Mouse (Mus musculus): ENCODE measurements around the gene Qk. TPM values are rescaled to one million over a fixed set of nuclear protein-coding genes. Genes with fewer than 3 reads are reported as not detected.

Qk gene
- total RNA-seq (2021): 100 to 1,000 TPM; 357 to 388 TPM

DNA sequence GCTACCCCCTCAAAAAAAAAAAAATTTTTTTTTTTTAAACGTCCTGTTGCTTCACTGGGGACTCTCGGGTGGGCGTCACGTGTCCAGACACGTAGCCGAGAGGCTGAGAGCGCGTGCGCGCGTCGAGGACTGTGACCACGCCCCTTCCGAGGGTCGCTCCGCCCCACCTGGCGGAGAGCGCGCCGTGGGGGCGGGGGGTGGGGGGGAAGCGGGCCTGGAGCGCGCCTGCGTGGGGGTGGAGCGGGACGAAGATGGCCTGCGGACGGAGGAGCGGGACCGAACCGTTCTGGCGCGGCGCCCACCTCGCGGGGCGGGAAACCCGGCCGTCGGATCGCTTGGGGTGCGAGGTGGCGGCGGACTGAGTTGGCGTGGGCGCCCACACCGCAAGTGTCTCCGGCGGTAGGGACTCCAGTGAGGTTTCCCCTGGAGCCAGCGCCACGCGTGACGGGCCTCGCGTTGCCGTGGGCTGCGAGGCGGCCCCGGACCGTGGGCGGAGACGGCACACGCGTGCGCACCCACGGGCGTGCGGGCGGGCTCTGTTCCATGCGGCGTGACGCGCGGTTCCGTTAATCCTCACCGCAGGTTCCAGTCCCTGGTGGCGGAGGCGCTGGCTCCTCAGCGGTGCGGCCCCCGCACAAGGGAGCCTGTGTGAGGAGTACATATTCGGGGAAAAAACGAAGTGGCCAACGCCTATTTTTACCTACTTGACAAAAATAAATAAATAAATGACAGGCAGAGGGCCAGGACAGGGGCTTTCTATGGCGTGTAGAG, at the start of gene Qk:
Gene Qk (minus strand): TSS at position 170 of the 771 bp plus-strand sequence.
- DNase-seq (ENCODE audit: low spot score in 2 of 2): peak; percentile 94 to 95
- intact Hi-C loops (cut with DNase I): loop anchor here (5.0 to 10.0 kb wide), 11 partner anchors 72 to 1655 kb away; no protein-coding TSS in a partner anchor

DNA sequence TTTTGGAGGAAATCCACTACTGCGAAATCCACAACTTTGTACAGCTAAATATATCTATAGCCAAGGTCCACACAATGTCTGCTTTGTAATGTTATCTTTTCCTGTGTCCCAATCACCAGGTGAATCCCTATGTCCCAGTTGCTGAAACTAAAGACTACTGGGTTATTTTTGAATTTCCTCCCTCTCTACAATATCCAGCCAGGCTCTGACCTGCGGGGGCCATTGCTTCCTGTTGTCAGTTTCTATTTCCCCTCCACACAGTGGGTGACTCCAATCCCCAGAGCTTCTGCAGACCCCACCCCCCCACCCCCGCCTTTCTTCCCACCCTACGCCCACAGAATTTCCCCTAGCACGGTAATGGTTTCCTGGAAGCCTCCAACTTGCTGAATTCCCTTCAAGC, 47.4 kb upstream of the Qk start:
- intact Hi-C loops (cut with DNase I): no loop called here

DNA sequence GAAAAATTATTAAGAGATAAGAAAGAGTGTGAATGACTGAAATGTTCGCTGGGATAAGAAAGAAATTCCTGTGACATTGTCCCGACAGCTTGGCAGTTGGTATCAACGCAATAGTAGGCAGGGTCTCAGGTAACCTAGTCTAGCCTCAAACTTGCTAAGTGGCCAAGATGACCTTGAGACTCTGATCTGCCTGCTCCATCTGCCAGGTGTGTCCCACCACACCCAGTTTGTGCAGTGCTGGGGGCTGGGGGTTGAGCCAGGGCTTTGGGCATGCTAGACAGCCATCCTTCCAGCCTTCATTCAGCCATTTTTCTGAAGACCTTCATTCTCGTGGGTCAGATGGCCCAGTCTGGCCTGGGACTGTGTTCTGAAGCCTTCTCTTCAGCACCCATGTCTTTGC, 46.9 kb upstream of the Qk start:
- intact Hi-C loops (cut with DNase I): no loop called here
- no peak for DNase-seq (ENCODE audit: low spot score in 2 of 2)

More for the DNA sequence above, 47.4 kb upstream of the Qk start:
- DNase-seq (ENCODE audit: low spot score in 2 of 2): no peak

DNA sequence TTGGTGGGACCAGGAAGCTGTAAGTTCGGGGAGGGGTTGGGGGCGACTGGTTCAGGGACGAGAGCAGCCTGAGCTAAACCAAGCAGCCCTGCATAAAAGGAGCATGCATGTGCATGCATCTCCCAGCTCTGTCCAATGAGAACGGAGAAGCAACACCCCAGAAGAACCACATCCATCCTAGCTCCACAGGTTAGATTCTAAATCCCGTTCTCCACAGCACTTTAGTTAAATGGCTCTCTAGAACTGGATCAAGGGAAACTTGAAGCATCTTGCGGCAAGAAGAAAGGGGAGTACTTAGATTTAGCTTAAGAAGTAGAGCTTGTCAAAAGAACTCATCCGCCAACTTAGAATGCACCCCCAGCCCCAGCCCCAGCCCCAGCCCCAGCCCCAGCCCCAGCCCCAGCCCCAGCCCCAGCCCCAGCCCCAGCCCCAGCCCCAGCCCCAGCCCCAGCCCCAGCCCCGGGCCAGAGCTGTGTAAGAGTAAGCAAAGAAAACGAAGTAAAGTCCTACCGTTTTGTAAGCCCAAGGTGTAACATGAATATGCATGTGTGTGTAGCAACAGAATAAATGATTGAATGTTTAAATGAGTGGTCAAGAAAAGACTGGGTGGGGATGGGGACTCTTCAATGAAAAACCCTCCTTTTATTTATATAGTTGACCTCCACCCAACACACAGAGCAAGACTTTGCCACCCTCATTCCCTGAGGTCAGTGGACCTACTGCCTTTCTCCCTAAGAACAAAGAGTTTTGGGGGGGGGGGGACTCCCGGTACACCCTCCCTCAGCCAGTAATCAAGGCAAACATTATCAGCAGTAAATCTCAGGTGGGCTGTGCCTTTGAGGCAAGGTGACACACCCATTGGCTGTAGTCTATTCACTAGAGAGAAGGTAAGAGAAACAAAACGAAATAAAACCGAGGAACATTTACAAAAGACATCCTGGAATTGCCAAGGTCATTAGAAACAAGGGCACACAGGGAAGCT, 46.1 kb upstream of the Qk start:
- DNase-seq (ENCODE audit: low spot score in 2 of 2): no peak
- intact Hi-C loops (cut with DNase I): no loop called here

DNA sequence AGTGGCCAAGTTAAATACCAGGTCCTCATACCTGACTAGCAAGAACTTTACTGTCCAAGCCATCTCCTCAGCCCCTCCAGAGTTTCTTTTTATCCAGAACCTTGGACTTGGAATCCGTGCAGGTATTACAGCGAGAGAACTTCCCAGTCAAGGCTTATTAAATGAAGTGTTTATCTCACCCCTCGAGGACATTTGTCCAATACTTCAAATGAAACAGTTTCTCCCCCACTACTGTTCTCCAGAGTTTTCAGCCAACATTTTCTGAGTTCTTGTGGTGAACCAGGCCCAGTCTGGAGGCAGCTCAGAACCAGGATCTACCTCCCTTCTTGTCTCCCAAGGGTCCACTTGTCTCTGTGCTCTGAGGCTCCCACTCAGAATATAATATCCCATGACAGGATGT, 43.5 kb upstream of the Qk start:
- intact Hi-C loops (cut with DNase I): no loop called here
- DNase-seq (ENCODE audit: low spot score in 2 of 2): no peak

GRCm38 (mm10) chr17:10361882-10362291, 42.2 kb upstream of the Qk start:
- DNase-seq (ENCODE audit: low spot score in 2 of 2): no peak
- intact Hi-C loops (cut with DNase I): no loop called here

DNA sequence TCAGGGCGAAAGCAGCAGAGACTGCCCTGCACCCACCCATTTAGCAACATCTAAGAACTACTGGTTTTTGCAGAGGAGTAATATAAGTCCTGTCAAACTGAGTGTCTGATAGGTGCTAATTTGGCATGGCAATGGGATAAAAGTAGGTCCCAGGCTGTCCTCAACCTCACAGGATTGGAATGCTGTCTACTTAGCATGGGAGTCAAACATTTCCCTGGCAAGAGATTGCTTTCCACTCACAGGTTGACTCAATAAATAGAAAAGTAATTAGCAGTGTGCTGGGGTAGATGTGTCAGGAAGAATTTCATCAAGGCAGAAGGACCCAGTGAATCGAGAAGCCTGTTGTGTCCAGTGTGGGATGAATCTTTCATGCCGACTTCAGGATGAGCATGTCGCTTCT, 41.1 kb upstream of the Qk start:
- no peak for DNase-seq (ENCODE audit: low spot score in 2 of 2)
- intact Hi-C loops (cut with DNase I): no loop called here

GRCm38 (mm10) chr17:10359466-10359865, 39.8 kb upstream of the Qk start:
- intact Hi-C loops (cut with DNase I): no loop called here
- peak; percentile 26 to 59 for DNase-seq (ENCODE audit: low spot score in 2 of 2)

DNA sequence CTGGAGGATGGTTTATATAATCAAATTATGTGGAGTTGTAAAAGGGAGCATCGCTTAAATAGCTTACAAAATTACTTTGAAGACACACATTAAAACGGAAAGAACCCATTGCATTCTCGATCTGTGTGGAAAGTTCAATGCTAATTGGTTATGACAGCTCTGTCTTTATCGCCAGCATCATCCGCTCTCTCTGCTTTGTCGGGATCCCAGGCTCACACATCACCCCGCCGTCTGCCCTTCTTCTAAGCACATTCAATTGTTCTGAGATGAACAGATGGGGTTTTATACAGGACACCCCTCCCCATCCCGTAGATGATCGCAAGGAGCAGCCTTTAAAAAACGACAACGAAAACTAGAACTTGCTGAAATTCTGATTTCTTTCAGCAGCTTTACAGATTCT, 37.7 kb upstream of the Qk start:
- intact Hi-C loops (cut with DNase I): no loop called here

DNA sequence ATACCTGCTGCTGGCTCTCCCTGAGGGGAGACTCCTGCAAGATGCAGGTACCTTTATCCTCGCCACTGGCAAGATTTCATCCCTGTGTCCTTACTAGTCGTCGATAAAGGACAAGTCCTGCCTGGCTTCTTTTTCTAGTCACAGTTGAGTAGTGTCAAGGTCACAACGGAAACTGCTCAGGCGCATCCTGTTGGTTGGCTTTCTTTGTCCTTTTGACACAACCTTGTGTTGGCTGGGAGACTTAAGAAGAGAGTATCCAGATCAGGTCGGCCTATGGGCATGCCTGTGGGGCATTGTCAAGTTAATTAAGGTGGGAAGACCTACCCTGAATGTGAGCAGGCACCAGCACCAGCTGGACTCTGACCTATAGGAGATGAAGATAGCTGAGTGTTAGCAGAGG, 36.6 kb upstream of the Qk start:
- intact Hi-C loops (cut with DNase I): no loop called here
- no peak for DNase-seq (ENCODE audit: low spot score in 2 of 2)

More for the DNA sequence above, 37.7 kb upstream of the Qk start:
- DNase-seq (ENCODE audit: low spot score in 2 of 2): no peak

DNA sequence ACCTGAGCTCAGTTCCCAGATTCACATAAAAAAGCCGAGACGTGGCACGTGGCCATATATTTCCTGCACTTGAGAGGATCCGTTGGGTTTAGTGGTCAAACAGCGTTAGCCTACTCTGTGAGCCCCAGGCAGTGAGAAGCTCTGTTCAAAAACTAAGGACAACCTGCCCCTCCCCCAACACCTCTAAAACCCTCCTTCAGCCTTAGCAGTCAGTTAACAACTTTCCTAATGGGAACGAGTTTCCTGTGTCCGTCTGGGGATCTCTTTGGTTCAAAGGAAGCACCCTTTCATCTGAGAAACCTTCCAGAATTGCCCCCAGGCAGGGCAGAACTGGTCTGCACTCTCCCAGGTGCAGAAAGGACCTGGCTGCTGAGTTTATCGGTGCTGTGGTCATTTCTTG, 36.1 kb upstream of the Qk start:
- intact Hi-C loops (cut with DNase I): no loop called here
- no peak for DNase-seq (ENCODE audit: low spot score in 2 of 2)

- intact Hi-C loops (cut with DNase I): loop anchor here (5.0 to 10.0 kb wide), 2 partner anchors 497 to 1274 kb away; no protein-coding TSS in a partner anchor
- DNase-seq (ENCODE audit: low spot score in 2 of 2): no peak
Observed at GRCm38 (mm10) chr17:10338286-10338685, 18.6 kb upstream of the Qk start.

DNA sequence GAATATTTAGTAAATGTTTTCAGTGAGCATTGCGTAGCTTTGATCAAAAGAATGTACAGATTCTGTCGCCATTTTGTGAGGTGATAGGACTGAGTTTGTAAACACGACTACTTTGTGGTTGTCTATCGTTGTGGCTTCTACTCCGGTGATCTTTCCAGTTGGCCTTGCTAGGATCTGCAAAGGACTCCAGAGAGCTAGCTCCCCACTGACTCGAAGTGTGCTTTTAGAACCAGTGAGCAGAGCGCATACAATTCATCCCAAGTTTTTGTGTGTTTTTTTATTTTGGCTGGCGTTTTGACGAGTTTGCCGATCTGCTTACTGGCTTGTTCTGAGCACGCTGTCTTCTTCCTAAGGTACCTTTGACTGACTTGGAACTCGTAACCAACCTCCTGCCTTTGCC, 16.9 kb upstream of the Qk start:
- no peak for DNase-seq (ENCODE audit: low spot score in 2 of 2)
- intact Hi-C loops (cut with DNase I): loop anchor here (5.0 to 10.0 kb wide), 2 partner anchors 498 to 1276 kb away; no protein-coding TSS in a partner anchor

DNA sequence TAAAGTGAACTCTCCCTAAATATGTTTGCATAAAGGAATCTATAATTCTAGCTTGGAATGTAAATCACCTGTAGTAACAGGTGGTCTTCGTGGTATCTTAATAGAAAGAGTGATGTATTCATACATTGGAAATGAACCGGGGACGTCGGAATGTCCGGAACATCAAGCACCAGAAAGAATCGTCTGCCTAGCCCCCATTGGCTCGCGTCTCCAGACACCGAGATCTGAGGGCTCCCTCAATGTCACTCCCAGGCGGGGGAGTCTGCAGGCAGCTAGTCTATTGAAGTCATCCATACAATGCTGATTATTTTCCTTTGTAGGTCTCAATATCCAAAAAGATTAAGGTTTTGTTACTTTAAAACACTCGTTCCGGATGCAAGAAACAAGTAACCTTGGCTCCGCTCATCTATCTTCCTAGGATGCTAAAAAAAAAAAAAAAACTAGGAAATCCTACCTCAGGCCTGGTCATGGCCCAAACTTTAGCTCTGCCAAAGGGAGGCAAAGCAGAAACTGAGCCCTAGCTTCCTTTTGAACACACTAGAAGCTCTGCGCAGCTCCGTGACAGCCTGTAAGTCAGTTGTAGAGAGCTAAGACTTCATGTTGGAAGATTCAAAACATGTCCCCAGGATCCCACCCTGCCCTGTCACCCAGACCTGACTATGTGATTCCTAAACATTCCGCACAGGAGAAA, 16.3 kb upstream of the Qk start:
- intact Hi-C loops (cut with DNase I): loop anchor here (2.0 to 10.0 kb wide), 3 partner anchors 59 to 1276 kb away; no protein-coding TSS in a partner anchor
- no peak for DNase-seq (ENCODE audit: low spot score in 2 of 2)

DNA sequence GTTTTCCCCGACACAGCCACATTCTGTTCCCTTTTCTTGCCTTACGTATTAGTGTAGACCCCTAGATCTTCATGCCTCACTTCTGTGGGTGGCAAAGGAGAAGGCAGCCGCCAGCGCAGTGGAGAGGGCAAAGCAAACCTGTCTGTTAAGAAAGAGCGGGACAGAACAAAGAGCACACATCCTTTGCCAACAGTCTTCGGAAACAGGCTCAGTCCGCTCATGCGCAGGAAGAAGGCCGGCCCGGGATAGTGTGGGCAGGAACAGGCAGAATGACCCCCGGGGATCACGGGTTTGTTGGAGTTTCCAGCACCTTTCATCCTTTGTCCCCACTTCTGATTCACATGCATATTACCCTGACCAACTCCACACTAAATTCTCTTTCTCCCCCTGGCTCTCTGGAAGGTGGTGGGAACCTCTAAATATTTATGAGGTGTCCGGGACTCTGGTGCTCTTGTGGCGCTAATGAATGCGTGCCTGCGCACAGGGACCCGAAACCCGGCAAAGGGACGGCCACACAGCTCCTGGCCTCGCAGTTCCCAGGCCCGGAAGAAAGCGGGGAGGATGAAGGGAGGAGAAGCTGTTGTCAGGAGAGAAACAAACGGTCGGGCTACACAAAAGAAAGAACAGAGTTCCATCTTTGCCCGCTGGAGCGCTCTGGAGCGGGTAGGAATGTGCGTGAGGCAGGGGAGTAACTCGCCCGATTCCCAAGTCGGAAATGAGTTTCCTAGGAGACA, 15.5 kb upstream of the Qk start:
- intact Hi-C loops (cut with DNase I): loop anchor here (2.0 to 10.0 kb wide), 3 partner anchors 60 to 1277 kb away; no protein-coding TSS in a partner anchor
- peak; percentile 74 to 83 for DNase-seq (ENCODE audit: low spot score in 2 of 2)

DNA sequence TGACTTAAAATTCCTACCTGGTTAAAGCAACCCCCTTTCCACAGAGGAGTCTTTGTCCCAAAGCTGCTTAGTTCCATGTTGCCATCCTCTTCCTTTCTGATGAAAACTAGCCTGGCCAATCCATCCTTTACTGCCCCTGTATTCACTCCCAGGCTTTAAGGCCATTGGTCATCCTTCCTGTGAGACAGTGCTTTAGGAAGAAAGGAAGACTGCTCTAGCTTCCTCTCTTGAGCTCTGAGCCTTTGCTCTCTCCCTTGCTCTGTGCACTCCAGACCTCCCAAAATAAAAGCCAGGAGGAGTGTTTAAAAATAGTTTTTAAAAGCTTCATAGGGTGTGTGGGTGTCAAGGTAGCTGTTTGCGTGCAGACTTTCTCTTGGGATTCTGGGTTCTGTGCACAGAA, 14.8 kb upstream of the Qk start:
- no peak for DNase-seq (ENCODE audit: low spot score in 2 of 2)
- intact Hi-C loops (cut with DNase I): loop anchor here (2.0 to 10.0 kb wide), 2 partner anchors 60 to 500 kb away; no protein-coding TSS in a partner anchor

DNA sequence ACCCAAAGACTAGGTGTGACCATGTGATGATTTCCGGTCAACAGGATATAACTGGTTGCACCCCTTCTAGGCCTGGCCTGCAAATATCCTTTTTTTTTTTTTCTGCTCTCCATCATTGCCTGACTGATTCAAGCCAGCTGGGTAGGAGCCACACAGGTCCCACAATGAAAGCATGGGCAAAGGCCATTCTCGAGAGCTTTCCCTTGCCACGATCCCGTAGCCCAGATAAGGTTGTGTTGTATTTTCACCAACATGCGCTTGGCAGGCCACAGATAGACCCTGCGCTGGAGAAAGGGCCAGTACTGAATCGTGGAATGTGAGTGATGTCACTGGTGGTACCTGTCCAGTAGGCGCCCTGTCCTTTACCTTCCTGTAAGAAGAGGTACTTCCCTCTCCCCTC, 13.7 kb upstream of the Qk start:
- intact Hi-C loops (cut with DNase I): loop anchor here (10.0 kb wide), 1 partner anchor 501 kb away; no protein-coding TSS in a partner anchor

GRCm38 (mm10) chr17:10332127-10332526, 12.5 kb upstream of the Qk start:
- intact Hi-C loops (cut with DNase I): loop anchor here (10.0 kb wide), 1 partner anchor 503 kb away; no protein-coding TSS in a partner anchor

More for the DNA sequence above, 13.7 kb upstream of the Qk start:
- no peak for DNase-seq (ENCODE audit: low spot score in 2 of 2)

GRCm38 (mm10) chr17:10329461-10329860, 9.8 kb upstream of the Qk start:
- intact Hi-C loops (cut with DNase I): loop anchor here (5.0 to 10.0 kb wide), 3 partner anchors 885 to 1645 kb away; no protein-coding TSS in a partner anchor
- DNase-seq (ENCODE audit: low spot score in 2 of 2): no peak

More at GRCm38 (mm10) chr17:10332127-10332526, 12.5 kb upstream of the Qk start:
- no peak for DNase-seq (ENCODE audit: low spot score in 2 of 2)

Measured in left cerebral cortex, postnatal 25 days (tissue).